Mouse (Mus musculus): ENCODE data around the gene Rhox10. TPM values are rescaled to one million over a fixed set of nuclear protein-coding genes. Genes with fewer than 3 reads are reported as not detected.
A peak's percentile ranks its signal among the peaks of the same experiment; 100 is the strongest.
"Not testable (repeated sequence)": the region's sequence is repeated elsewhere in the genome, so short reads cannot be mapped to it uniquely, and the experiment has no call there.

Gene Rhox10
- total RNA-seq (2015) (not detected in 2 replicates), total RNA-seq (2017) (not detected in 2 replicates)

DNA sequence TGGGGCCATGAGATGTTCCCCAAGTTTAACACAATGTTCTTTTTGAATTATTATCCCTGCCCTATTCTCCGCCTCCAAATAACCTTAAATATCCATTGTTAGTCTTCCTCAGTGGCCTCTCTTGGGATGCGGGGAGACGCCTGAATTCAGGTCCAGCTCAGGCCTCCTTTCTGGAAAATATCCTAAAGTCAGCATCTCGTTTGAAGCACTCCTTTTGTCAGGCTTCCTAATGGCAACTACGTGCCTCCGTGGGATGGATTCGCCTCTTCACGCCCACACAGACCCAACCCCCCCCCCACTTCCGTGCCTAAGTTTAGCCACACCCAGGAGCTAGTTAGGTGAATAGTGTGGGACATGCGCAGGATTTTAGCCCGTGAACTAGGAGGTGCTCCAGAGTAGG lies at the start of gene Rhox10:
Gene Rhox10, plus strand, starts transcription at position 301 of the 400 bp plus-strand sequence.
- ATAC-seq (replicated peaks; ENCODE audit: poor library complexity) = no peak

DNA sequence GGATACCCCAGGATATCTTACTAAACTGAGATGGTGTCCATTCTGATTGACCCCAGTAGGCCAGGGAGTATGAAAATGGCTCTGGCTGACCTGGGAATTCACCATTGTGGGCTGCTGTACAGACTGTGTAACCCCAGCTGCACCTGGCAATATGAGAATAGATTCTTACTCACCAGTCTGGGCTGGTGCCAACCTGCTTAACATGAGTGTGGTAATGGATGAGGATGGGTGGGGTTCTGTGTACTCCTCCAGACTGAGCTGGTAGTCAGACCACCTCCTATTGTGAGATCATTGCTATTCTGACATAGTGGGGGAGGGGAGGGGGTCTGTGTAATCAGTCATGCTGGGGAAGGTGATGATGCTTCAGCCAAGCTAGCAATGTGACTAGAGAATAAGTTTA lies 47.7 kb upstream of the Rhox10 start, which contains the start of gene Btg1-ps1:
Gene Btg1-ps1, minus strand, starts transcription at position 219 of the 400 bp plus-strand sequence.
- not testable (repeated sequence) for ATAC-seq (replicated peaks; ENCODE audit: poor library complexity)

DNA sequence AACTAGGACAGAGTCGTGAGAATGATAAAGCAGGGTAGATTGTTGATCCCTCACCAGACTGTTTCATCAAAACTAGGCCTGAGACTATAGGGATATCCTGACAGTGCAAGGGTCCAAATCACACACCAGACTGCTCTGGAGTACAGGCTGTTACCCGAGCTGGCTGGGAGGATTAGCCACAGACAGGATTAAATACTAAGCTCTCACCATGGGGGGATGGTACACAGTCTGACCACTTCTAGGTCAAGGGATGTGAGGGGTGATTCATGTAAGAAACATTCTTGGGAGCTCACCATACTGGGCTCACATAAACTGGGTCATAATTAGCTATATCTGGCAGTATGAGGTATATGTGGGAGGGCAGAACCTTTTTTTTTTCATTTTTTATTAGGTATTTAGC lies 32.4 kb upstream of the Rhox10 start:
- no peak for ATAC-seq (replicated peaks; ENCODE audit: poor library complexity)

DNA sequence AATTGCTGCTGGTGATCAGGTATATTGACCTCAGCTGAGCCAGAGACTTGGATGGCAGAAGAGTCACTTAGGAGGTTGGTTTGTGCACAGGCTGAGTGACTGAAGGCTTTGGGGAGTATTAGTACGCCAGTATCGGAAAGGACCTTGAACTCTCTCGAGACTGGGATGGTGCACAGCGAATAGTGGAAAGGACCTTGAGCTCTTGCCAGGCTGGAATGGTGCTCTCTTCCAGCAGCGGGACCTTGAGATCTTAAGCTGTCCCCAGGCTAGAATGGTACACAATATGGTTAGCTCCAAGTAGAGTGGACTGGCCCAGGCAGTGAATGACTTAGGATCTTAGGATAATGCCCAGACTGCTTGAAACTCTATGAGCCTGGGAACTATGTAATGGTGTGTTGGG lies 26.6 kb upstream of the Rhox10 start:
- ATAC-seq (replicated peaks; ENCODE audit: poor library complexity) = no peak

DNA sequence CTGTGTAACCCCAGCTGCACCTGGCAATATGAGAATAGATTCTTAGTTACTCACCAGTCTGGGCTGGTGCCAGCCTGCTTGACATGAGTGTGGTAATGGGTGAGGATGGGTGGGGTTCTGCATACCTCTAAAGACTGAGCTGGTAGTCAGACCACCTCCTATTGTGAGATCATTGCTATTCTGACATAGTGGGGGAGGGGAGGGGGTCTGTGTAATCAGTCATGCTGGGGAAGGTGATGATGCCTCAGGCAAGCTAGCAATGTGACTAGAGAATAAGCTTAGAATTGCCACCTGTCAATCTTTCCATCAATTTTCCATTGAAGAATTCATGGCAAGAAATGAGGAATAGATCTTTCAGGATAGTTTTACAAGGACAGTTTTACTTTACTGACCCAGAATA lies 23.3 kb upstream of the Rhox10 start, which contains the start of gene Btg1-ps2:
Gene Btg1-ps2, minus strand, starts transcription at position 101 of the 400 bp plus-strand sequence.
- ATAC-seq (replicated peaks; ENCODE audit: poor library complexity) = not testable (repeated sequence)

DNA sequence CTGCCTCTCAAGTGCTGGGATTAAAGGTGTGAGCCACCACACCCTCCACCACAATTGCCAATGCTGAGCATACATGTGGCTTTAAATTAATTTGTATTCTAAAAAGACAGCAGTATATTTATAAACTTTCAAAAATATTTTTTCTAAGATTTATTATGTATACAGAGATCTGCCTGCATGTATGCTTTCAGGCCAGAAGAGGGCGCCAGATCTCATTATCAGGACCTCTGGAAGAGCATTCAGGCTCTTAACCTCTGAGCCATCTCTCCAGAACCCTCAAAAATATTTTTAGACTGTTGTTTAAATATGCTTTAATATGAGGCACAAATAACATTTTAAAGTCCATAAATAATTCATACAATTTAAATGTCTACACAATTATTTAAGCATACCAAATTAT lies 4.7 kb upstream of the Rhox10 start:
- ATAC-seq (replicated peaks; ENCODE audit: poor library complexity) = no peak

DNA sequence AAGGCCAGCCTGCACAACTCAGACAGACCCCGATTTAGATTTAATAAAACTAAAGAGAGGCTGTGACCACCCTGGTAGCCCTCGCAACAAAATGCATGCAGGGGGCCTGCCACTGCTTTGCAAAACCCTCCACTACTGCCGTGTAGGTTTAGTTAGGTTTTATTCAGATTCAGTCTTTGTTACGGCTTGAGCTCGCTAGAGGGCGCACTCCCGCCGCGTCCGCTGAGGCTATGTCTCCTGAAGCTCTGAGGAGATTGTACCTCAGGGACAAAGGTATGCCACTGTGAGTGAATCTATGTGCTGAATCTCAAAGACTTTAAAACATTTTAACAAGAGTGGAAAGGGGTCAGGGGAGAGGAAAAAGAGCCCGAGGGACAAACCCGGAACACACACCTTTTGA lies 18.0 kb downstream of the Rhox10 start:
- ATAC-seq (replicated peaks; ENCODE audit: poor library complexity) = 0 out of 2 replicates have a peak, but pooled peaks have one; percentile 57

DNA sequence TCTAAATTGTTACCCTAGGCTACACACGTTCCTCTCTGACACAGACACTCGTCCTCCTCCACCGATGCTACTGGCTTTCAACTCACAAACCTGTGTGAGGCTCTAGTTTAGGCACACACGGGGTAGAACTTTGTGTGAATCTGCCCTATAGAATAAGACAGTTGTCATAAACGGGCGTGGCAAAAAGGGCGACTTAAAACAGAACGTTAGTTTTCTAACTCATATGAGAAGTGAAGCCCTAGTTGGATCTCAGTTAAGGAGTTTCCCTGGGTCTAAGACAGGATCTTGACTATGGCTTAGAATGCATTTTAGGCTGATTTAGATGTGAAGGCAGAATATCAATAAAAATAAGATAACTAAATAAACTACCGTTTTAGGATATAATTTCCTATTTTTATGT lies 18.8 kb downstream of the Rhox10 start, which contains the start of gene Rhox11:
Gene Rhox11, minus strand, starts transcription at position 101 of the 400 bp plus-strand sequence.
- ATAC-seq (replicated peaks; ENCODE audit: poor library complexity) = no peak

DNA sequence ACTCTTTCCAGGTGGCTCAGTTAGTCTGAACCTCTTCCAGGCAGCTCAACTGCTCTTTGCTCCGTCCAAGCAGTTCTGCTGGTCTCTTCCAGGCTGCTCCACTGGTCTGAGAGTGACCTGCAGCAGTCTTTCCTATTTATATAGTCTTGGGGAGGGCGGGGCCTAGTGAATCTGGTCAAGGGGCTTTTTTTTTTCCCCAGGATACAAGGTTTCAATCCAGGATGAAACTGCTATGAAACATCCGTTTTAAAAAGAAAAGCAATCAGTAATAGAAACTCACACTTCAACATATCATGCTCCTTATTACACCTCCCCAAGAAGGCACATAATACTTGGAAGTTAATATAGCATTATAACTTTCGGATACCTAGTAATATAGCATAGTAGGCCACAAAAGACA lies 44.5 kb downstream of the Rhox10 start, which contains the start of gene Rhox12:
Gene Rhox12, minus strand, starts transcription at position 101 of the 400 bp plus-strand sequence.
- no peak for ATAC-seq (replicated peaks; ENCODE audit: poor library complexity)

DNA sequence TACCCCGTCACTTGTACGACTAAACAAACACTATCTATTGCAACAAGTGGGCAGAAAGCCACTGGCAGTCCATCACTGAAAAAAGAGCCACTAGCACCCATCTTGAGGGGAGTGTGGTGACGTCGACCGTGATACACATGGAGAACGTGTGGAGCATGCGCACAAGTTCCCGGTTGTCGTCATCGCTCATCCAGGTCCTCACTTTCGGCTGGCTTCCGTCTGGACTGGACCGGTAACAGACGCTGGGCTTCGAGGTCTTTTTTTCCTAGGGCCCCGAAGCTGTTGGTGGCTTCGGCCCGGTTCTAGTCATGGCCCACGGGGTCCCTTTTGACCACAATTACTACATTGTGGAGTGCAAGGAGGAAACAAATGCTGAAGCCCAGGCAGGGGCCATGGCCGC lies 54.7 kb downstream of the Rhox10 start, which contains the start of gene Rhox13:
Gene Rhox13, plus strand, starts transcription at position 238 of the 400 bp plus-strand sequence.
- no peak for ATAC-seq (replicated peaks; ENCODE audit: poor library complexity)

Other genes starting within 250 kb of the Rhox10 start
- not detected in 2 replicates for gene Rhox6, start 239.6 kb upstream of the Rhox10 start, total RNA-seq (2015)
- gene Rhox6, start 239.6 kb upstream of the Rhox10 start, total RNA-seq (2017) = not detected in 2 replicates
- not detected in 2 replicates for gene Rhox7a, start 234.8 kb upstream of the Rhox10 start, total RNA-seq (2015)
- not detected in 2 replicates for gene Rhox7a, start 234.8 kb upstream of the Rhox10 start, total RNA-seq (2017)
- gene Rhox8, start 187.5 kb upstream of the Rhox10 start, total RNA-seq (2015) = not detected in 2 replicates
- gene Rhox8, start 187.5 kb upstream of the Rhox10 start, total RNA-seq (2017) = not detected in 2 replicates
- gene Rhox7b, start 169.2 kb upstream of the Rhox10 start, total RNA-seq (2015) = not detected in 2 replicates
- not detected in 2 replicates for gene Rhox7b, start 169.2 kb upstream of the Rhox10 start, total RNA-seq (2017)
- not detected in 2 replicates for gene Rhox9, start 164.7 kb upstream of the Rhox10 start, total RNA-seq (2015)
- gene Rhox9, start 164.7 kb upstream of the Rhox10 start, total RNA-seq (2017) = not detected in 2 replicates
- gene Btg1-ps1, start 47.7 kb upstream of the Rhox10 start, total RNA-seq (2015) = not detected in 2 replicates
- not detected in 2 replicates for gene Btg1-ps1, start 47.7 kb upstream of the Rhox10 start, total RNA-seq (2017)
- gene Btg1-ps2, start 23.4 kb upstream of the Rhox10 start, total RNA-seq (2015) = not detected in 2 replicates
- gene Btg1-ps2, start 23.4 kb upstream of the Rhox10 start, total RNA-seq (2017) = not detected in 2 replicates
- not detected in 2 replicates for gene Rhox11, start 18.7 kb downstream of the Rhox10 start, total RNA-seq (2015)
- not detected in 2 replicates for gene Rhox11, start 18.7 kb downstream of the Rhox10 start, total RNA-seq (2017)
- not detected in 2 replicates for gene Rhox12, start 44.4 kb downstream of the Rhox10 start, total RNA-seq (2015)
- not detected in 2 replicates for gene Rhox12, start 44.4 kb downstream of the Rhox10 start, total RNA-seq (2017)
- gene Rhox13, start 54.7 kb downstream of the Rhox10 start, total RNA-seq (2015) = not detected in 2 replicates
- gene Rhox13, start 54.7 kb downstream of the Rhox10 start, total RNA-seq (2017) = not detected in 2 replicates
- 27.1 and 31.2 TPM in 2 replicates for gene Zbtb33, start 123.3 kb downstream of the Rhox10 start, total RNA-seq (2015)
- gene Zbtb33, start 123.3 kb downstream of the Rhox10 start, total RNA-seq (2017) = 17.4 and 21.7 TPM in 2 replicates
- gene Tmem255a, start 186.0 kb downstream of the Rhox10 start, total RNA-seq (2015) = not detected in 2 replicates
- 0.07 and 0.21 TPM in 2 replicates for gene Tmem255a, start 186.0 kb downstream of the Rhox10 start, total RNA-seq (2017)
- gene Atp1b4, start 249.7 kb downstream of the Rhox10 start, total RNA-seq (2015) = not detected in 2 replicates
- gene Atp1b4, start 249.7 kb downstream of the Rhox10 start, total RNA-seq (2017) = not detected in 2 replicates